Mouse (Mus musculus): ENCODE results near the gene Gfra4. TPM values are rescaled to one million over a fixed set of nuclear protein-coding genes. Genes with fewer than 3 reads are reported as not detected.
A peak's percentile ranks its signal among the peaks of the same experiment; 100 is the strongest.

The Gfra4 gene
- polyA plus RNA-seq, 1 experiment from 2014 or later, result 2.8 TPM

GRCm38 (mm10) chr2:131030998-131031397 lies 11.9 kb downstream of the Gfra4 start:
- no peak for ATAC-seq (replicated peaks; ENCODE audit: insufficient number of reproducible peaks, insufficient read depth, low FRiP score, low read depth)
- Histone ChIP-seq H3K9ac (no peak overlapping the region), H3K4me3 (no peak overlapping the region), H3K36me3 (peaks cover 10% of the 10 kb centered on the region; the same call in 1 of the 2 replicates), H3K9me3 (replicated peaks) (peaks cover 5% of the 10 kb centered on the region; the same call in 1 of the 2 replicates), H3K27me3 (peaks cover 2% of the 10 kb centered on the region), H3K27ac (no peak overlapping the region), H3K4me2 (no peak overlapping the region), H3K4me1 (replicated peaks) (peaks cover 5% of the 10 kb centered on the region; the same call in 1 of the 2 replicates)
- 91% methylated on average over 1 of the region's 1 CpGs for WGBS

DNA sequence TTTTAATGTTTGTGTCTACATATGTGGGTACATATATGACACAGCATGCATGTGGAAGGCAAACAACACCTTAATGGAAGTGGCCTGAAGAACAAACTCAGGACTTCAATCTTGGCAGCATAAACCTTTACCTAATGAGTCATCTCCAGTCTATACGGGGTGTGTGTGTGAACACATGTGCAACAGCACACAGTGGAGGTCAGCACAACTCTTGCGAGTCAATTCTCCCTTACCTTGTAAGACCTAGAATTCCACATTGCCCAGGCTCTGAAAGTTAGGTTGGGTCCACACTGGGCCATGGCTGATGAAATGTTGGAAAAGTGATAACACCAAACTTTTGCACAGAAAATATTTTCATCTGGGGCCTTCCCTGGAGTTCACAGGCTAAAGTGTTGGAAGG lies 12.3 kb downstream of the Gfra4 start:
- Histone ChIP-seq H3K27ac (no peak overlapping the region), H3K36me3 (peaks cover 10% of the 10 kb centered on the region; the same call in 1 of the 2 replicates), H3K27me3 (no peaks in the 10 kb centered on the region), H3K9ac (no peak overlapping the region), H3K4me3 (no peak overlapping the region), H3K4me2 (no peak overlapping the region), H3K9me3 (replicated peaks) (peaks cover 5% of the 10 kb centered on the region; the same call in 1 of the 2 replicates), H3K4me1 (replicated peaks) (peaks cover 5% of the 10 kb centered on the region; the same call in 1 of the 2 replicates)
- no peak for ATAC-seq (replicated peaks; ENCODE audit: insufficient number of reproducible peaks, insufficient read depth, low FRiP score, low read depth)
- 82% methylated on average over 2 of the region's 2 CpGs for WGBS

- Histone ChIP-seq H3K4me2 (no peak overlapping the region), H3K27me3 (no peaks in the 10 kb centered on the region), H3K9me3 (replicated peaks) (peaks cover 5% of the 10 kb centered on the region; the same call in 1 of the 2 replicates), H3K9ac (no peak overlapping the region), H3K36me3 (peaks cover 17% of the 10 kb centered on the region), H3K4me1 (replicated peaks) (peaks cover 5% of the 10 kb centered on the region; the same call in 1 of the 2 replicates), H3K27ac (peak overlapping the region; percentile 47), H3K4me3 (no peak overlapping the region)
- ATAC-seq (replicated peaks; ENCODE audit: insufficient number of reproducible peaks, insufficient read depth, low FRiP score, low read depth), result peak; percentile 69; the same call in 1 of the 2 replicates
- WGBS, result 43% methylated on average over 9 of the region's 9 CpGs
These were observed 13.6 kb downstream of the Gfra4 start for GRCm38 (mm10) chr2:131029065-131029935.

DNA sequence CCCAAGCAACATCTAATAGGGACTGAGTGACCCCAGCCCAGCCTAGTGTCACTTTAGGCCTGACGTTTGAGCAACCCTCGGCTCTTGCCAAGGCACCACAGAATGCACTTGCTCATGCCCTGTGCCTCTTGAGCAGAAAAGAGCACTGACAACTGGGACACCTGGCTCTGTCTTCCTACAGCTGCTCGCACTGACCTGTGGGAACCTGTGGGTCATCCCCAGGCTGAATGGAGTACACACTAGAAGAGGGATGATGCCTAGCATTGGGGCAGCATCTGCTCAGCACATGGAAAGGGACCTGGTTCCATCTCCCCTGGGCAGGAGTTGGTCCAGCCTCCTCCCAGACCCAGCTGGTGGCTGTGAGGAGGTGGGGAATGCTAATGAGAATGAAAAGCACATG lies 15.9 kb downstream of the Gfra4 start:
- 86% methylated on average over 3 of the region's 3 CpGs for whole genome bisulfite sequencing
- no peaks in the 10 kb centered on the region for H3K9me3 ChIP-seq (replicated peaks)
- no peak overlapping the region for H3K27ac ChIP-seq
- H3K36me3 ChIP-seq, result peaks cover 30% of the 10 kb centered on the region
- no peak overlapping the region for H3K9ac ChIP-seq
- H3K4me1 ChIP-seq (replicated peaks), result peaks cover 5% of the 10 kb centered on the region; the same call in 1 of the 2 replicates
- no peak overlapping the region for H3K4me2 ChIP-seq
- H3K4me3 ChIP-seq, result no peak overlapping the region
- ATAC-seq (replicated peaks; ENCODE audit: insufficient number of reproducible peaks, insufficient read depth, low FRiP score, low read depth), result no peak
- H3K27me3 ChIP-seq, result no peaks in the 10 kb centered on the region

DNA sequence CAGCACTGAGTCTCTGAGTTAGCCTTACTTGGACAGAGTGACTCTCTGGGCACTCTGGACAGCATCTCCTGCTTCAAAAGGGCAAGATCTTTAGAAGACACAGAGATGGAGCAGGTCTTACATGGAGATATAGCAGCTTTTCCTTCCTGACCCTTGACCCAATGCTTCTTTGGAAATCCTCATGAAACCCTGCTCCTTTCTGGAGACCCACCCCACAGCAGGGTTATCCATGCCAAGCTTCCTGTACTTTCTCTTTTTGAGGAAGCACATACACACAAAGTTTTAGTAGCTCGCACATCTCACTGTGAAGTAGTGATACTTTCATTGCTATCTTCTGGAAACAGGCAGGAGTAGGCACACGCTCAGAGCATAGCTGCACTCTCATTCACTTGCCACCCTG lies 17.7 kb downstream of the Gfra4 start:
- Histone ChIP-seq H3K4me2 (no peak overlapping the region), H3K4me1 (replicated peaks) (peaks cover 5% of the 10 kb centered on the region; the same call in 1 of the 2 replicates), H3K27ac (no peak overlapping the region), H3K4me3 (no peak overlapping the region), H3K27me3 (no peaks in the 10 kb centered on the region), H3K36me3 (peaks cover 37% of the 10 kb centered on the region), H3K9me3 (replicated peaks) (no peaks in the 10 kb centered on the region), H3K9ac (no peak overlapping the region)
- 81% methylated on average over 2 of the region's 2 CpGs for WGBS
- no peak for ATAC-seq (replicated peaks; ENCODE audit: insufficient number of reproducible peaks, insufficient read depth, low FRiP score, low read depth)

DNA sequence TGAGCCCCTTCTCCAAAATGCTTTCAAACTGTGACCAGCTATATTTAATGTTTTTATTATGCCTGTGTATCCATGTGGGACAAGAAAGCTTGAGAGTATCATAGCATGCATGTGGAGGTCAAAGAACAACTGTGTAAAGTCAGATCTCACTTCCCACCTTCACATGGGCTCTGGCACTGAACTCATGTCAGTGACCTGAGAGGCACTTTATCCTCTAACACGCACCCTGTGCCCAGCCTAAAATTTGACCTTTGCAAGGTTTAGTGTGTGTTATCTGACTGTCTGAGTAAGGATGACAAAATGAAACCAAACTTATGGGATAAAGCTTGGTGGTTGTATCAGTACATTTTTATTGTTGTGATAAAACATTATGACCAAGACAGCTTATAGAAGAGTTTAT lies 32.3 kb downstream of the Gfra4 start:
- H3K27me3 ChIP-seq, result no peaks in the 10 kb centered on the region
- 76% methylated on average over 1 of the region's 1 CpGs for WGBS
- no peak overlapping the region for H3K27ac ChIP-seq
- H3K9ac ChIP-seq, result no peak overlapping the region
- no peak overlapping the region for H3K4me3 ChIP-seq
- H3K9me3 ChIP-seq (replicated peaks), result no peaks in the 10 kb centered on the region
- no peak overlapping the region for H3K4me2 ChIP-seq
- H3K4me1 ChIP-seq (replicated peaks), result no peaks in the 10 kb centered on the region
- peaks cover 13% of the 10 kb centered on the region; the same call in 1 of the 2 replicates for H3K36me3 ChIP-seq
- ATAC-seq (replicated peaks; ENCODE audit: insufficient number of reproducible peaks, insufficient read depth, low FRiP score, low read depth), result no peak

- no peak overlapping the region for H3K9ac ChIP-seq
- no peaks in the 10 kb centered on the region for H3K4me1 ChIP-seq (replicated peaks)
- WGBS, result 74% methylated on average over 2 of the region's 2 CpGs
- no peak overlapping the region for H3K4me3 ChIP-seq
- no peaks in the 10 kb centered on the region for H3K27me3 ChIP-seq
- H3K36me3 ChIP-seq, result peaks cover 16% of the 10 kb centered on the region
- no peak overlapping the region for H3K27ac ChIP-seq
- no peaks in the 10 kb centered on the region for H3K9me3 ChIP-seq (replicated peaks)
- H3K4me2 ChIP-seq, result no peak overlapping the region
- no peak for ATAC-seq (replicated peaks; ENCODE audit: insufficient number of reproducible peaks, insufficient read depth, low FRiP score, low read depth)
These were observed 33.8 kb downstream of the Gfra4 start for GRCm38 (mm10) chr2:131009123-131009522.

GRCm38 (mm10) chr2:130992818-130993217 lies 50.1 kb downstream of the Gfra4 start:
- Histone ChIP-seq H3K4me1 (replicated peaks) (no peaks in the 10 kb centered on the region), H3K9me3 (replicated peaks) (no peaks in the 10 kb centered on the region), H3K4me3 (no peak overlapping the region), H3K4me2 (no peak overlapping the region), H3K27ac (no peak overlapping the region), H3K9ac (no peak overlapping the region), H3K27me3 (no peaks in the 10 kb centered on the region), H3K36me3 (peaks cover 11% of the 10 kb centered on the region)
- 90% methylated on average over 2 of the region's 2 CpGs for WGBS
- no peak for ATAC-seq (replicated peaks; ENCODE audit: insufficient number of reproducible peaks, insufficient read depth, low FRiP score, low read depth)

Small RNA genes within 50 kb of the gene (microRNA-seq; reads per million reads assigned to microRNA genes)
- not detected for gene Mir6973b

Other genes with a start within 250 kb of the Gfra4 start
- 49.2 and 50.9 TPM in 2 replicates for gene 4930402H24Rik, start 136.7 kb downstream of the Gfra4 start, polyA plus RNA-seq (2015; fragmentation: Nextera tagmentation; extraction: Ambion mirVana)
- 4.0 and 5.5 TPM in 2 replicates for gene Atrn, start 136.6 kb downstream of the Gfra4 start, polyA plus RNA-seq (2015; fragmentation: Nextera tagmentation; extraction: Ambion mirVana)
- gene Adam33, start 20.7 kb upstream of the Gfra4 start, polyA plus RNA-seq (2015; fragmentation: Nextera tagmentation; extraction: Ambion mirVana), result 13.5 and 16.5 TPM in 2 replicates
- gene Siglec1, start 43.7 kb upstream of the Gfra4 start, polyA plus RNA-seq (2015; fragmentation: Nextera tagmentation; extraction: Ambion mirVana), result 0.43 and 0.61 TPM in 2 replicates
- gene Hspa12b, start 84.2 kb upstream of the Gfra4 start, polyA plus RNA-seq (2015; fragmentation: Nextera tagmentation; extraction: Ambion mirVana), result 10.0 and 11.4 TPM in 2 replicates
- gene Gm11037, start 90.4 kb upstream of the Gfra4 start, polyA plus RNA-seq (2015; fragmentation: Nextera tagmentation; extraction: Ambion mirVana), result not detected in 2 replicates
- 59.5 and 71.3 TPM in 2 replicates for gene 1700037H04Rik, start 117.0 kb upstream of the Gfra4 start, polyA plus RNA-seq (2015; fragmentation: Nextera tagmentation; extraction: Ambion mirVana)
- gene Cenpb, start 137.0 kb upstream of the Gfra4 start, polyA plus RNA-seq (2015; fragmentation: Nextera tagmentation; extraction: Ambion mirVana), result 7.5 and 10.7 TPM in 2 replicates
- gene Cdc25b, start 143.9 kb upstream of the Gfra4 start, polyA plus RNA-seq (2015; fragmentation: Nextera tagmentation; extraction: Ambion mirVana), result 49.9 and 61.4 TPM in 2 replicates
- 1.9 and 2.0 TPM in 2 replicates for gene Spef1, start 144.2 kb upstream of the Gfra4 start, polyA plus RNA-seq (2015; fragmentation: Nextera tagmentation; extraction: Ambion mirVana)
- 35.5 and 40.2 TPM in 2 replicates for gene Ap5s1, start 164.0 kb upstream of the Gfra4 start, polyA plus RNA-seq (2015; fragmentation: Nextera tagmentation; extraction: Ambion mirVana)
- 21.9 and 26.0 TPM in 2 replicates for gene Mavs, start 191.0 kb upstream of the Gfra4 start, polyA plus RNA-seq (2015; fragmentation: Nextera tagmentation; extraction: Ambion mirVana)
- gene Pank2, start 219.4 kb upstream of the Gfra4 start, polyA plus RNA-seq (2015; fragmentation: Nextera tagmentation; extraction: Ambion mirVana), result 24.2 and 24.4 TPM in 2 replicates